Mouse (Mus musculus): ENCODE results near the gene Mrps18a.

Gene Mrps18a

DNA sequence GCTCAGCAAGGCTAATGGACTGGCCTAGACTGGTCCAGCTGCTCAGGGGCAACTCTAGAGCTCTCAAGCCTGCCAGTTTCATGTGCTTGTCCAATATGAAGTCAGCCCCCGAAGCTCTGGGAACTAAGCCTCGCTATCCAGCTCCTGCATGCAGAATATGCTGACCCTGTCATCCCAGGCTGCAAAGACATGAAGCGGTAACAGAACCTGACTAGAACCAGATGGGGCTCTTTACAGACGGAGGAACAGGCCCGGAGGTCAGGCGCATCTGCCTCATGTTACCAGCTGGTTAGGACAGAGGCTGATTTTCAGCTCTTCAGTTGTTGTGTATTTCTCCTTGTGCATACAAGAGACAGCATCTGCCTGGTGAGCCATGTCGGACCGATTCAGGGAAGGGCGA, 8.9 kb upstream of the Mrps18a start:
- no peak for DNase-seq (ENCODE audit: low spot score in 2 of 2)

DNA sequence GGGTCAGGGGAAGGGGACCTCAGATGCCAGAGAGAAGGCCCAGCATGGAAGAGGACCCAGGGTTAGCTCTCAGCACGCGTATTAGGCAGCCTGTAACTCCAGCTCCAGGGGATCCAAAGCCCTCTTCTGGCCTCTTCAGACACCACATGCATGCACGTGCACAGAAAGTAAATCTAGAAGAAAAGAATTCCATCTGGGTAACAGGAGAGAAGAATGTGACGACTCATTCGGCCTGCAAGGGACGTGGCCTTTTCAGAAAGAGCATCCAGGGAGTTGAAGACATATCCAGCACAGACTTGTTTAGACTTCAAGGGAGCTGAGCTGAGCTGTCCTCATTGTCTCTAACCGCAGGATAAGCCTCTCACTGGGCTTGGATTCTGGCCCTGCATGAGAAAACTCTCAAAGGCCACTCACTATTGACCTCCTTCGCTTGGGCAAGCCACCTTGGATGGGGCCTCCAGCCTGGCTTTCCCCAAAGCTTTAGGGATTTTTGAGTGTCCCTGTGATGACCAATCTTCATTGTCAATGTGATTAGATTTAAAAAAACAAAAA, 8.1 kb upstream of the Mrps18a start:
- no peak for DNase-seq (ENCODE audit: low spot score in 2 of 2)

DNA sequence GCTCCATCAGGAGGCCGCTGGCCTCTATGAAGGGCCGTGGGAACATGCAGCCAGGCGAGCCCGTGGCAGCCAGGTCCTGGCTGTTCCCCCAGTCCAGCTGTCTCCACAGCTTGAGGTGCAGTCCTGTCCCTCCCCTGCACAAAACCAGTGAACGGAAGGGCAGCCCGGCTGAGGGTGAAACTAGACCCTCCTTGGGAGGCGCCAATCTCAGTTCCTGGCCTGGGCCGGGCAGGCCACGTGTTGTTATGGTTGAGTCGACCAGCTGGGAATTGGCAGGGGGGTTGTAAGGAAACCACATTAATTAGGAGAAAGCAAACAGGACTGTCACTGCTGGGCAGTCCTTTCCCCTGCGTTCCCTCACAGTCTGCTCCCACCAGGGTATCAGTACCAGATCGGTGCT, 6.3 kb upstream of the Mrps18a start:
- no peak for DNase-seq (ENCODE audit: low spot score in 2 of 2)

DNA sequence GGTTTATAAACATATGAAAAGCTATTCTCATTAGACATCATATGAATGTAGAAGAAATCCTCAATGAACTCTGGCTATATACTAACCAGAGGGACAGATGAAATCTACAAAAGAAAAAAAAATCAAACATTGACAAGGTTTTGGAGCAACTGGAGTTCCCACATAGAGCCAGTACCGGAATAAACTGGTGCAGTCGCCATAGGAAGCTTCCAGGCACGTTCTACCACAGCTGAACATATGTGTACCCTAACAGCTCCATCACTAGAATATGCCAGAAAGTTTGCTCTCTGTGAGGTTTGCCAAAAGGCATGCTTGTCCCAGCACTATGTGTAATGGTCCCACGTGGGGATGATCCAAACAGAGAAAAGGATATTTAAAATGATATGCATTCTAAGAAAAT, 2.5 kb upstream of the Mrps18a start:
- no peak for DNase-seq (ENCODE audit: low spot score in 2 of 2)

DNA sequence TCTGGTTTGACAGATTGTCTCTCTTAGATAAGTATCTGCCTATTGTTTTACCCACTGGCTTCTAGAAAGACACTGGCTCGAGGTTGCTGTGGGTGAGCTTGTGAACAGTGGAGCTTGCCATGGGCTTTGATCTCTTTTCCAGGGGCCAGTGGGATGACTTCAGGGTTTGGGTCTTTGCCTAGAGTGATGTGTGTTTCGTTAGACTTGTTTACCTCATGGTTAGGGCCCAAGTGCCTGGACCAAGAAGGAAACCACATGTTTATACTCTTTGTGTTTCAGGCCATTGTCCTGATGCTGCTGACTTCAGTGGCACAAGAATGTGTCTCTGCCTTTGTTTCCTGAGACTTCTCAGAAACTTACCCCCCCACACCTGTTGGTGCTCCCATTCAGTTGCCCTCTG, 4.7 kb downstream of the Mrps18a start:
- DNase-seq (ENCODE audit: low spot score in 2 of 2): no peak

DNA sequence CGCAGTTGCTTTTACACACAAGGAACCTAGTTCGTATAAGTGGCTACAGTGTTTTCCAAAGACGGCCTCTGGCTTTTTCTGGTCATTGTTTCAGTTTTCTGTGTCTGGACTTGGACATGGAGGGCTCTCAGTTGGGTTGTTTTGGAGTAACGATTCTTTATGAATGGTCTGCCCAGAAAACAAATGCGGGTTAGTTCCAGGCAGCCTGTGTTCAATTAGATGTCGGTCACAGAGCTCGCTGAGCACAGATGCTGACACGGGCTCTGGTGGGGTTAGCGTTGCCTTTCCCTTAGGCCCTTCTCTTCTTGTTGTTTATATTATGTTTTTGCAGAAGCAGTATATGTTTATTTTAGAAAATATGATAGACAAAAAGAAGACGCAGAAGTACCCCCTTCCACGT, 5.4 kb downstream of the Mrps18a start:
- DNase-seq (ENCODE audit: low spot score in 2 of 2): no peak

DNA sequence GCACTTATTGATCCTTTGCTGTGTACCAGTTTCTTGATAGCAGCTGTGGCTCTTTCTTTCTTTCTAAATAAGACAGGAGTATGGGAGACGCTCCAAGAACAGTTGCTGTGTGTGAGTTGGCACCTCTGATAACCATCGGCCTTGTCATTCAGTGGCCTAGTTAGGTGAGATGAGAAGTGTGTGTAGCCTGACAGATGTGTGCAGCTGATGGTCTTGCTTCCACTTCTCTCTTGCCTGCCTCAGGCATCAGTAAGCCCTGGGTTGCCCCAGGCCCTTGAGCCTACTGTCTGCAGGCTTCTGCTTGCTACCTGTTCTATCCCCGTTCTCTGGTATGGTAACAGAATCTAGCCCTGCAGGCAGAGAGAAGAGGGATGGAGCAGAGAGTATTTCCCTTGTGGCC, 6.1 kb downstream of the Mrps18a start:
- no peak for DNase-seq (ENCODE audit: low spot score in 2 of 2)

DNA sequence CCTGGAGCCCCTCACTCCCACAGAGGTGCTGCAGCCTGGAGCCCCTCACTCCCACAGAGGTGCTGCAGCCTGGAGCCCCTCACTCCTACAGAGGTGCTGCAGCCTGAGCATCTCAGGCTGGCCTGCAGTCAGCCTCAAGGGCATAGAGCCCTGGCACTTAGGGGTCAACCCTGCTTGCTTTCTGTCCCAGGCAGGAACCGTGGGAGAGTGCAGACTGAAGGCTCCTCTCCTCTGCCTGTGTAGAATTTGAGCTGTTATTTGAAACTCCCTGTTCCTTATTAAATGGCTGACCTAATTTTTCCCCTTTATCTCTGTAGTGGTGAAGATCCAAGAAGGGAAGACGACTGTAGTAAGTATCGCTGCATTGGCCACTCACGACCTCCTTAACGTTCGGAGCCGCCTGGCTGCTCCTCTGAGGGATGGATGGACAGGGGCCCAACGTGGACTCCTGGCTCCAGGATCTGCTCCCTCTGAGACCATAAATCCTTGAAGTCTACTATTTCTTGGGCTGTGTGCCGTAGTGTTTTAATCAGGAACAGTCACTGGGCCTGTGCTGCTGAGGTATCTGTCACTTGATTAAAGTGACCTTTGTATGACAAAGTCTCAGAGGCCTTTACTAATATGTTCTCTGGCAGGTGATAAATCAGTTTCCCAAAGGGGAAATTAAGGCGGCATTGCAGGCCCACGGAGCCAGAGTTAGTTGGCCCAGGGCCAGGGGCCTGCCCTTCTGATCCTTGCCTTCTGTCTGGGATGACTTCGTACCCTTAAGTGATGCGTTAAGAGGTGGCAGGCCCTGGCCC, 7.0 kb downstream of the Mrps18a start:
- no peak for DNase-seq (ENCODE audit: low spot score in 2 of 2)

DNA sequence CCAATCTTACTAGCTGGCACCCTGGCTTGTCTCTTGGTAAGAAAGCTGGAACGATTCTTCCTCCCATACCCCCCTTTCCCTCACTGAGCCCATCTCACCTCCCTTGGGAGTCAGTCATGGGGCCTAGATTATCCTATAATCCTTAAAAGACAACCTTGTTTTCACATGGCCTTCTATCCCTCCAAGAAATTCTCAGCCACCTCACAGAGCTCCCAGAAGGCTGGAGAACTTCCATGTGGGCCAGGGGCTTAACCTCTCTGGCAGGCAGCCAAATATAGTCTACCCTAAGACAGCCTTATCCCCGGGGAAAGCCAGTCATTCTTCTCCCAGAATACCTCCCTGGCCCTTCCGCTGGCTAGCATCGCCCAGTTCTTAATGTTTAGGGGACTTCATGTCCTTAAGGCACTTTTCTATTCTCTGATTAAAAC, 7.7 kb downstream of the Mrps18a start:
- no peak for DNase-seq (ENCODE audit: low spot score in 2 of 2)

DNA sequence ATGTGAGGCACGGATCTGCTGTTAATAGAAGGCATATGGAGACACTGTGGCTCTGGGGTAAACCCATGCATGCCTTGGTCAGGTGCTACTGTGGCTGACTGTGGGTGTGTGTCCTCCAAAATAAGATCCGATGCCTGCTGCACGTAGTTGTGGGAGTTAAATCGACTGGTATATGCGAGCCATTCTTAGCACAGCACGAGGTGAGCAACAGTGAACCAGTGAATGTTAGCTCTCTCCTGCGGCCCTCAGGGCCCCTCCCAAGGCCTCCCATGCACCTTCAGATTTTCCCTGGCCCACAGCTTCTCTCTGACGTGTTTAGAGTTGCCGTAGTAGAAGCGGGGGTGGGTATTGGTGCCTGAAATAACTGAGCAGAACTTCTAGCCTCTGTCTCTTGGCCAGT, 8.9 kb downstream of the Mrps18a start:
- DNase-seq (ENCODE audit: low spot score in 2 of 2): peak; percentile 61 to 62

DNA sequence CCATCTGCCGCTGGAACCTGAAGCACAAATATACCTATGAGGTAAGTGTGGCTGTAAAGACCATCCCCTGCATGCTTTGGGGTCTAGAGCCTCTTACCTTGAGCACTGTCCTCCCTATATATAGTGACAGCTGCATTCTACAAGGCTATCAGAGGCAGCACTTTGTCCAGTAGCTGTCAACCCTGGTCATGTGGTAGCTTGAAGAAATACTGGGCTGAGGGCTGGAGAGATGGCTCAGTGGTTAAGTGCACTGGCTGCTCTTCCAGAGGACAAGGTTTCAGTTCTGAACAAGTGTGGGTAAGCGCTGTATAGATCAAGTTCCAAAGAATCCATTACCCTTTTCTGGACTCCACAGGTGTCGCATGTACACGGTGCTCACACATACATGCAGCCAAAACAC, 12.0 kb downstream of the Mrps18a start:
- DNase-seq (ENCODE audit: low spot score in 2 of 2): no peak

DNA sequence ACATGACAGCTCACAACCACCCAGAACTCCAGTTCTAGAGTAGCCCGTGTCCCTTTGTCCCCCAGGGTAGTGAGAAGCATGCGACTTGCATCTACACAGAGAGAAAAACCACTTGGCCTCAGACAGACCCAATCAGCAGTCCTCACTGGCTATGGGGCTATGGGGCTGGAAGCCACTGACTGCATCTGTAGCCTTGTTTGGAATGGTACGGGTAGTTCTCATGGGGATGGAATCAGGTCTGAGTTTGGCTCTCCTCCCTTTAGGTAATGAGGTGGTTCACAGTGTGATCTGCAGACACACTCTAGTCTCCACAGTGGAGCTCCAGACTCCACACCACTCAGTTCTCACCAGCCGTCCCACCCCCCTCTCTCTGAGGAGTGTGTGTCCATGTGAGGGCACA, 12.5 kb downstream of the Mrps18a start:
- DNase-seq (ENCODE audit: low spot score in 2 of 2): no peak

DNA sequence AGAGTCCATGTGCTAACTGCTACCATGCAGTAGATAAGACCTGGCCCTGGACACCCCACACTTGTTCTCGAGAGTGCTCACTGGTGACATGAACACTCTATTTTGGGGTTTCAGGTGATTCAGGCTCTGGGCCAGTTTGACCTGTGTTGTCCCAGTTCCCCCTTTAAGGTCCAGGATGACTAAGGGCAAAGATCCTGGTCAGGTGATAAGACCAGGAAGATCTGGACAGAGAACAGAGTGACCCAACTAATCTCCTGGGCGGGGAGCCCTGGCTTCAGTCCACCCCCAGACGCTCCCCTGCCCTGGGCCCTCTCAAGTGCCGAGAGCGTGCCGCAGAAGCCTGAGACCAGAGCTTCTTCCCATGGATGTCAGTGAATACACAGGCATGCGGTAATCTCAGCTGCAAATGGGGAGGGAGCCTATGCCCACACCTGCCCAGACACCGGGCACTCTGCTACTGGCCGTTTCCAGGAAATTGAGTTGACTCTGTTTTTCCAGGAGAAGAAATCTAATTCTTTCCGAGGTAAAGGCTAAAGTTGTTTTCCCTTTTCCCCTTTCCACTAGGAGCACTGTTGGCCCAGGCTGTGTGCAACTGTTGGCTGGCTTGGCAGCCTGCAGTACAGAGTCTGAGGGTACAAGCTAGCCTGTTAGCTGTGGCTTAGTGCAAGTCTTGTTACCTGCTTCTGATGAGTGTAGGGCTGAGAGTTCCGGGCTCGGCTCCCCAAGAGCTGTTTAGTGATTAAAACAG, 13.3 kb downstream of the Mrps18a start:
- no peak for DNase-seq (ENCODE audit: low spot score in 2 of 2)

DNA sequence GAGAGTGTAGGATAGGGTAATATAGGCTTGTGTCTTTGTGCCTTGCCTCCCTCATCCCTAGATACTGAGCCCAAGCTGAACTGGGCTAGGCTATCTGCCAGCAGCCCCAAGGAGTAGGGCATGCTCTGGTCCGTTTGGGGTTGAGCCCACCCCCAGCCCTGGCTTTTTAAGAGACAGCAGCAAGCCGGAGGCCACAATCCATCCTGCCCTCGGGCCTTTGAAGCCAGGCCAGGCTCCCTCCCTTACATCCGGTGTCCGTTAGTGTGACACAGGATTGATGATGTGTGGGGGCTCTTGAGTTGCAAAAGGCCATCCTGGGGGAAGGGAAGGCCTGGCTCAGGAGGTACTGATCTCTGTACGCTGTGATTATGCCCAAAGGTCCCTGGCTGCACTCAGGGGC, 15.8 kb downstream of the Mrps18a start:
- DNase-seq (ENCODE audit: low spot score in 2 of 2): no peak

DNA sequence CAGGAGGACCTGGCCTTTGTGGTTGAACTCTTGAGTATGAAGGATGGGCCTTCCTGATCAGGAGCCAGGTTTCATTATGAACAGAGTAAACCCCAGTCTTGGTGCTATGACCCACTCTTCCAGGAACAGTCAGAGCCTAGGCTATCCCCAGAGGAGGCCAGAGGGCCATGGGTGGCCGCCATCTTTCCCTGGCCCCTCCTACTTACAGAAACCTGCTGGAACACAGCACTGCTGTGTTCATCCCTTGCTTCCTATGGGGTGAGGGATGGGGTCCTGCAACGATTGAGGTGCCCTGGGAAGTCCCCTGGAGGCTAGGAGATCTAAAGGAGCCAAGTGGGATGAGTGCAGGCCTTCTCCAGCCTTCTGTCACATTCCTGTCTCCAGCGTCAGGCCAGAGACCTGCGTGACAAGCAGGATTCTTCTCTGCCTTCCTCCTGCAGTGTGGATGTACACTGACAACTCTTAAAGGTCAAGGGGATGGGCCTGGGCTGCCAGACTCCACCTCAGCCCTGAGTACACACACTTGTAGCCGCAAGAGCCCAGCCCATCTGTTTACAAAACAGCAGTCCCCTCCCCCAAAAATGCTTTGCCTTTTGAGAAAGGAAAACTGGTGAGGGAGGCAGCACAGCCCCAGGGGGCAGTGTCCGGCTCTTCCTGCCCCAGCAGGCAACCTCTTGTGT, 17.2 kb downstream of the Mrps18a start:
- no peak for DNase-seq (ENCODE audit: low spot score in 2 of 2)

DNA sequence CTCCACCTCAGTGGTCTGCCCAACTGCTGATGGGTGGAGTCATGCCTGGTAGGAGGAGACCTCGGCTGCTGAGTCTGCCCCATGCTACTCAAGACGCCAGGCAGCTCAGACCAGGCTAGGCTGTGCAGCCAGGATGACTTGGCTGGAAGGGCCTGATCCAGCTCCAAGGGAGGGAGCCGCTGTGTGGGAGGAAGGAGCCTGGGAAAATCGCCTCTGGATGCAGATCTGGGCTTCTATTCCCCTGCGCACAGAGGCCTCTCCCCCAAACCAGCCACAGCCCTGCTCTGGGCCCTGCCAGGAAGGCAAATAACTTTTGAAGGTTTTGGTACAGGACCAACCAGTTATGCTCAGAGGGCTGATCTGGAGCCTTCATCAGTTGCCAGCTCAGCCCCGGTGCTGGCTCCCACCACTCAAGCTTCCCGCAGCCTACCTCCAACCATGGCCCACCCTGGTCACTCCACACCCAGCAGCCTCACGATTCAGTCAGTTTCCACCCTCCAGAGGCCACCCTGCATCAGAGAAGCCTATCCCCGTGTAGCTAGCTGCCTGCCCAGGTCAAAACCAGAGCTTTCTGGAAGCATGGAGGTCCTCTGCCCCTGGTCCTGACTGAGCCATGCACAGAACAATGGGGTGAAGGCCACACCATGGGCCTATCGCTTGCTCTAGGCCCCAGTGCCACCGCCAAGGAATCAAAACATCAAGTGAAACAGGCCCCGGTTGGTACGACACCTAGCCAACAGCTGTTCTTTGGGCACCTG, 19.1 kb downstream of the Mrps18a start:
- peak in 1 of 2 experiments; percentile 22 for DNase-seq (ENCODE audit: low spot score in 2 of 2)

DNA sequence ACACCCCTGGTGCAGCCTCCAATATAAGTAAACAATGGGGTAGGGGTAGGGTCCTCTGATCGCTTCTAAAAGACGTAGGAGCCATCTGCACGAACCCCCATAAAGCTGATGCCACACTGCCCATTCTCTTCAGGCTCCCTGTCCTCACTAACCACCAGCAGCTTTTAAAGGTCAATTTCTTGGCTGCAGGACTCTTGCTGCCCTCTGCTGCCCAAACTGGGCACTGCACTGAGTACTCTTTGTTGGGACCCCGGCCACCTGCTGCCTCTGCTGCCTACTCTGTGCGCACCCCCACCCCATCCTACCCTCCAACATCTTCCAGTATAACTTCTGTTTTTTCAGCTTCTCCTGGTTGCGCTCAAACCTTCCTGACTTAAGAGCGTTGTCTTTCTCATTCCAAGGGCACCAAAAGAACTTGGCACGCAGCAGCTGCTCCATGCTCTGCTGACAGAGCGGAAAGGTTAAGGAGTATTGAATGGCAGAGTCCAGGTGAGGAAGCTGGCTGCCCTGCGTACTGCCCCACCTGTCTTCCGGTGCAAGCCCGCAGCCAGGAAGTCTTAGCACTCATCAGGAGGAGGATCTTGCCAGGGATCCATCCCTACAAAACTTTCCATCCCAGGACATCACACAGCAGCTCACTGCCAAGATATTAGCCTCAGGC, 21.4 kb downstream of the Mrps18a start:
- DNase-seq (ENCODE audit: low spot score in 2 of 2): peak in 1 of 2 experiments; percentile 61

DNA sequence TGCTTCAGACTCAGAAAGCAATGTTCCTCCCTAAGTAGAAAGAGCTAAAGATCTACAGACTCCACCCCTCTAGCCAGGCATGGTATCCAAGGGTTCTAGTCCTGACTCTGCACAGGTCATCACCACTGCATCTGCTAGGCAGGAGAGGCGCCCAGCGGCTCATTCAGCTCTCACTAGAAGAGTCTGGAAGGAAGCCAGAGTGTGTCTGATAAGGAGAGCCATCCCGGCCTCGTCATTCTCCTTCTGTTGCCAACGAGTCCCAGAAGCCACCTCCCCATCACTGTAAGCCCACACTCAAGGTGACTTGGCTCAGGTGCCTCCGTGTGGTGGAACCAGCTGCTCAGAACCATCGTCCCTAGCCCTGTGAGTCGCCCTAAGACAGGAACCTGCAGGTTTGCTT, 22.1 kb downstream of the Mrps18a start:
- DNase-seq (ENCODE audit: low spot score in 2 of 2): no peak

DNA sequence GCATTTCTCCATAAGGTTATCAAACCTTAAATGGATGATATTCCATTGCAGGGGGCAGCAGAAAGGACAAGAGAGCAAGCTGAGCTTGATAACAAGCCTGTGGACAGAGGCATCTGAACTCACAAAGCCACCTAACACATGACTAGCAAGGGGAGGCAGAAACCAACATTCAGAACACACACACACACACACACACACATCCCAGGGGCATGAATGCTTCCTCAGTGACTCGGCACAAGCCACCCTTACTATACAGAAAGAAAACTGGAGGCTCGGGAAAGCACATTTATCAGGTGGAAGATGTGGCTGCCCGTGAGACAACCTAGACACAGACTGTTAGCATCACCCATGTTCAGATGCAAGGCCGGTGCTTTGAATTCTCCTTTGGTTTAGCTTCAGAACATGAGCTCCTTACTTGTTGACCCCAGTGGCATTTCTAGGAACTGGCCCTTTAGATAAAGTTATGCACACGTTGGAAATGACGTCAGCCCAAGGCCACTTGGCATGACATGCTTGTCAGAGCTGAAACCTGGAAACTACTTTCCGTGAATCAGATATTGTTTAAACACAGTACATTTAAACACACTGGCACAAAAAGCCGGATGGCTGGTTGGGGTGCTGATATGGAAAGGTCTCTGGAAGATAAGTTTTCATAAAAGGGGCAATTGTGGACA, 27.9 kb downstream of the Mrps18a start:
- DNase-seq (ENCODE audit: low spot score in 2 of 2): no peak

DNA sequence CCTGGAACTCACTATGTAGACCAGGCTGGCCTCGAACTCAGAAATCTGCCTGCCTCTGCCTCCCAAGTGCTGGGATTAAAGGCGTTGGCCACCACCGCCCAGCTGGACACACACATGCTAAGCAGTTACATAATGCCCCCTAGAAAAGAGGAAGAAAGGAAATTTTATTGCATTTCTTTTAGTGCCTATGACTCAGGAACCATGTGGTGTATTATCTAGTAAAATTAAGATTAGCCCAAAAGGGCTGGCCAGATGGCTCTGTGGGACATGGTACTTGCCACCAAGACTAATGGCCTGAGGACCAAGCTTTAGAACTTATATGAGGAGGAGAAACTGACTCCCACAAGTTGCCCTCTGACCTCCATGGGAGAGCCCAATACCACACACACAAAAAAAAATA, 29.1 kb downstream of the Mrps18a start:
- no peak for DNase-seq (ENCODE audit: low spot score in 2 of 2)
